Mouse (Mus musculus) cerebellum, postnatal 36 days (tissue): ENCODE results near the gene Srrm2.
A peak's percentile ranks its signal among the peaks of the same experiment; 100 is the strongest.

ENCODE experiments used
- DNase-seq, 2 experiments: peaks; one replicate each; pipeline ENCODE4 v3.0.0; 2021 to 2022; ENCODE audit warnings: mixed read lengths in 2 of 2

Gene Srrm2

GRCm38 (mm10) chr17:23815641-23816040 is 25.3 kb downstream of the Srrm2 start:
- no peak for DNase-seq

GRCm38 (mm10) chr17:23818579-23818978 is 28.2 kb downstream of the Srrm2 start:
- DNase-seq = no peak

GRCm38 (mm10) chr17:23819235-23819634 is 28.9 kb downstream of the Srrm2 start:
- DNase-seq = no peak

GRCm38 (mm10) chr17:23820731-23821130 is 30.4 kb downstream of the Srrm2 start:
- DNase-seq = no peak

GRCm38 (mm10) chr17:23822094-23822493 is 31.8 kb downstream of the Srrm2 start:
- no peak for DNase-seq

- DNase-seq = no peak
Measured at GRCm38 (mm10) chr17:23823018-23823417, 32.7 kb downstream of the Srrm2 start.

GRCm38 (mm10) chr17:23823614-23824013 is 33.3 kb downstream of the Srrm2 start:
- DNase-seq = no peak

GRCm38 (mm10) chr17:23825591-23825990 is 35.3 kb downstream of the Srrm2 start:
- DNase-seq = no peak

GRCm38 (mm10) chr17:23828271-23829001 is 38.1 kb downstream of the Srrm2 start:
- peak; percentile 35 to 49 for DNase-seq

- peak; percentile 86 to 88 for DNase-seq
Measured at GRCm38 (mm10) chr17:23829064-23829619, 38.8 kb downstream of the Srrm2 start, which contains the start of gene Elob. TSS of gene Elob (minus strand) at chr17:23829136.

GRCm38 (mm10) chr17:23831201-23831600 is 40.9 kb downstream of the Srrm2 start:
- no peak for DNase-seq

- DNase-seq = no peak
Measured at GRCm38 (mm10) chr17:23836006-23836575, 45.8 kb downstream of the Srrm2 start, which contains the start of gene Prss33. TSS of gene Prss33 (minus strand) at chr17:23836056.

GRCm38 (mm10) chr17:23841145-23841544 is 50.8 kb downstream of the Srrm2 start:
- DNase-seq = peak; percentile 58 to 77

- no peak for DNase-seq
Measured at GRCm38 (mm10) chr17:23843141-23843811, 52.9 kb downstream of the Srrm2 start.

- peak; percentile 65 to 66 for DNase-seq
Measured at GRCm38 (mm10) chr17:23843812-23844273, 53.5 kb downstream of the Srrm2 start, which contains the start of the genes Prss32 and Prss41. TSS of gene Prss32 (plus strand) at chr17:23843855. TSS of gene Prss41 (minus strand) at chr17:23844172.

GRCm38 (mm10) chr17:23850028-23850427 is 59.7 kb downstream of the Srrm2 start:
- no peak for DNase-seq

- peak; percentile 52 to 67 for DNase-seq
Measured at GRCm38 (mm10) chr17:23850853-23851749, 60.8 kb downstream of the Srrm2 start.

- peak in 1 of 2 experiments; percentile 24 for DNase-seq
Measured at GRCm38 (mm10) chr17:23853292-23853691, 63.0 kb downstream of the Srrm2 start.

GRCm38 (mm10) chr17:23854229-23854765 is 64.0 kb downstream of the Srrm2 start:
- DNase-seq = no peak

- DNase-seq = no peak
Measured at GRCm38 (mm10) chr17:23857193-23857592, 66.9 kb downstream of the Srrm2 start.

- no peak for DNase-seq
Measured at GRCm38 (mm10) chr17:23857913-23858312, 67.6 kb downstream of the Srrm2 start.

- no peak for DNase-seq
Measured at GRCm38 (mm10) chr17:23862926-23863325, 72.6 kb downstream of the Srrm2 start.
